Mouse (Mus musculus) adrenal gland, postnatal 10 days (tissue): Measurements from ENCODE around the gene Stk10. TPM values are rescaled to one million over a fixed set of nuclear protein-coding genes. Genes with fewer than 3 reads are reported as not detected.

Experiments used
- DNase-seq: peaks from one replicate; pipeline ENCODE4 v3.0.0; 2021; ENCODE audit warnings: mixed read lengths
- total RNA-seq, 2 experiments: library from RNA; stranded (reverse); gene quantifications; 2 replicates each; pipeline ENCODE4 v1.2.3; 2021

Gene Stk10
- total RNA-seq, 2 experiments from 2014 or later, result 11.9 to 15.1 TPM

- no peak for DNase-seq
These were observed 99.6 kb downstream of the Stk10 start for GRCm38 (mm10) chr11:32632671-32633070.

DNA sequence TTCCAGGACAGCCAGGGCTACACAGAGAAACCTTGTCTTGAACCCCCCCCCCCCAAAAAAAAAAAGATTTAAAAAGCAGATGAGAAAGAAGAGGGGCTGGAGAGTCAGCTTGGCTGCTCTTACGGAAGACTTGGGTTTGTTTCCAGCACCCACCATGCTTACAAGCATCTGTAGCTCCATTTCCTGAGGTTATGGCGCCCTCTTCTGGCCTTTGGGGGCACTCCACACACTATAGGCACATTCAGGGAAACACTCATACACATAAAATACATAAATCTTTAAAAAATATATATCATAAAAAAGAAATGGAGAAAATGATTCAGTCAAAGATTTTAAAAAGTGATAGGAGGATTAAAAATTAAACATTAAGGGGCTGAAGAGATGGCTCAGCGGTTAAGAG lies 100.4 kb downstream of the Stk10 start:
- DNase-seq, result no peak

DNA sequence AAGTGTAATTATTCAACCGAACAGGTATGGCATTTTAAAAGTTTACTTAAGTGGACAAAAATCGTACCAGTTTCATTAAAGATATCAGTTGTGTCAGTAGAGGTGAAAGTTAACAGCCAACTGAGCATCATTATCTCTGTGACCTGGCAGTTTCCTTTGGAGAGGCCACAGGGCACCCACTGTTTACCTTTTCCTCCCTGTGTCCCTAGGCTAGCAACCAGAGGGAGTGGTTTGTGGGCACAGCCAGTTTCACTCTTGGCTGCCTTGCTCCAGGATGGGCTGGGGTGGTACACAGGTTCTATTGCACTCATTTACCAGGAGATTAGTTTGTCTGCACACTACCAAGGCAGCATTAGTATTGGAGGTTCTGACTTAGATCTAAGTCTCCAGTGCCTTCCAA lies 101.0 kb downstream of the Stk10 start:
- DNase-seq, result no peak

- no peak for DNase-seq
These were observed 101.7 kb downstream of the Stk10 start for GRCm38 (mm10) chr11:32634842-32635241.

GRCm38 (mm10) chr11:32636275-32636674 lies 103.2 kb downstream of the Stk10 start:
- DNase-seq, result no peak

DNA sequence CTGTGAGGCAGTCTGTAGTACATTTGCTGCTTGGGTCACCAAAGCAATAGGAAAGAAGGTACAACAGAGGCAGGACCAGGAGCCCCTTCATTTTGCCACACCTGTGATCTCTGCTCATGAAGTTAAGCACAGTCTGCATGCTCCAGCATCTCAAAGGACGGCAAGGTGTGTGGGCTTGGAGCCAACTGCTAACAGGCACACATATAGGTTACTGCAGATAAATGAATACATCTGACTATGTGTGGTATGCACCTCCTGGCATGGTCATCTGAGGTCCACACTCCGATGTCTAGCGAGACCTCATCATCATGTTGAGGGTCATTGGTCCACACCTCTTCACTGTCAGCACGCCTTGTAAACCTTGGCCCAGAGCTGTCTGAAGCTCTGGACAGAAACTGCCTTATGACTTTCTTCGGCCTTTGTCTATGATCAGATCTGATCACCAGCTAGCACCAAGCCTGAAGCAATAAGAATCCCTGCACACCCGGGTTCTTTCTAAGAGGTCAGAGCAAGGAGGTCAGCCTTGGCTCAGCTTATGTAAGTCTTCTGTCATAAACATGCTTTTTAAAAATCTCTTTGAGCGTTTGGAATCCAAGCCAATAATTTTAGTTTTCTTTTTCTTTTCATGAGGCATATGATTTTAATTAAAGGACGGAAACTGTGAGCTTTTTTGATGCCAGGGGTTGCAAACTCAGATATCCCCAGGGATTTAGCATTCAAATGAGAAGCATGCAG lies 105.6 kb downstream of the Stk10 start:
- DNase-seq, result no peak

DNA sequence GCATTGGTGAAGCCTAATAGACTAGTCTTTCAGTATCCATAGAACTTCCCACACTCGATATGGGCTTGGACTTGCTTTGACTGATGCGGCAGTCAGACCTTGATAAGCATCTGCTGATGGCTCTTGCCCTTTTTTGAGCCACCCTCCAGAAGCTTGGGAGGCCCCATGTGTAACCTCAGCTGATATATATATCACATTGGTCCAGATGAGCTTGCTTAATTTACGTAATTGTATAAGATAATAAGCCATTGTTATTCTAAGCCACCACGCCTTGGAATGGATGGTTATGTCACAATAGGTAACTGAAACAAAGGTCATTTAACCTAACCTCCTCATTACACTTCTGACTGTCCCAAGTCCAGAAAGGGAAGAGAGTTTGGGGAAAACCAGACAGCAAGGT lies 107.5 kb downstream of the Stk10 start:
- DNase-seq, result no peak

- DNase-seq, result peak; percentile 94
These were observed 109.3 kb downstream of the Stk10 start, which contains the start of gene Fbxw11 for GRCm38 (mm10) chr11:32642249-32642876. Gene Fbxw11, plus strand, starts transcription at chr11:32642724.

- DNase-seq, result peak; percentile 43
These were observed 110.1 kb downstream of the Stk10 start for GRCm38 (mm10) chr11:32642899-32643886.

GRCm38 (mm10) chr11:32644010-32644409 lies 110.9 kb downstream of the Stk10 start:
- DNase-seq, result no peak

- DNase-seq, result no peak
These were observed 114.2 kb downstream of the Stk10 start for GRCm38 (mm10) chr11:32647265-32647664.

DNA sequence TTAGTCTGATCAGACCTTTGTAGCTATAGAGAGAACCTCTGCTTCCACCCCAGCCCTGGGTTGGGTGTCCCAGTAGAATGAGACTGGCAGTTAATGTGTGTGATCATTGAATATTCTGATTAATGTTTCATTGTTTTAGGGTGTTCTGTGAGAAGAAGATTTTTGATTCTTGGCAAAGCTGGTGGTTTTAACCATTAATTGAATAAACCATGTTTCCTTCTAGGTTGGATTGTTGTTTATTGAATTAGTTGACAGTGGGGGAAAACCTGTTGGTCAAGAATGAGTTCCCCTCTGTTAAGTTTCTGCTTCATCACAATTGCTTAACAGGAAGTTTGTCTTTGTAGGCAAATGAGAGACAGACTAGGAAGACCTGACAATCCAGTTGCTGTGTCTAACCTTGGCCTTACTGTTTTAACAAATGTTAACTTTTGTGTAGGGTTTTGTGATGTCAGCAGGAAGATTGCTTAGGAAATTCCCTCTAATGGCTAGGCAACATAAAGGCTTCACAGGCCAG lies 117.2 kb downstream of the Stk10 start:
- DNase-seq, result no peak

GRCm38 (mm10) chr11:32650893-32651590 lies 117.9 kb downstream of the Stk10 start:
- DNase-seq, result no peak

GRCm38 (mm10) chr11:32651723-32652122 lies 118.6 kb downstream of the Stk10 start:
- DNase-seq, result no peak

DNA sequence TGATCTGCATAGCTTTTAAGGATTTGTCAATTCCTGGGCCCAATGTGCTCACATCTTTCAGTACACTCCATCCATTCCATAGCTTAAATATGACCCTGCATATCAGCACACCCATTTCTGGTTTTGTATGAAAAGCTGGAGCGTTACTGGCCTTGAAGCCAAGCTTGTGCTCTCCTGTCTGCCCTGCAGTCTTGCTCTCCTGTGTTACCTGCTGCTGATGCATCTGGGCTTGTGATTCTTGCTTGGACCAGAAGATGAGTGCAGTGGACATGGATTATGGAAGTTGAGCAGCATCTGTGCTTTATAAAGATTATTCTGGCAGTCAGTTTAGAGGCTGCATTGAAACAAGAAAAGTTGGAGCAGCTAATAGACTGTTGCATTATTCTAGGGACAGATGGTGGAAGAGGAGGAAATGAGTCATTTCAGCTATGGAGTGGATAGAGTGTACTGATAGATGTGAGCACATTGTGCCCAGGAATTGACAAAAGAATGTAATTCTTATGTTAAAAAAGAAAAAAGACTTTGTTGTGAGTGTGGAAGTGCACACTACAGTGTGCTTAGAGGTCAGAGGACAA lies 129.1 kb downstream of the Stk10 start:
- no peak for DNase-seq

- no peak for DNase-seq
These were observed 132.5 kb downstream of the Stk10 start for GRCm38 (mm10) chr11:32665639-32666038.

- no peak for DNase-seq
These were observed 133.9 kb downstream of the Stk10 start for GRCm38 (mm10) chr11:32666983-32667382.

- DNase-seq, result no peak
These were observed 138.4 kb downstream of the Stk10 start for GRCm38 (mm10) chr11:32671480-32671879.
